Mouse (Mus musculus) ES-E14 (cell line): ENCODE measurements around the gene Scube1. TPM values are rescaled to one million over a fixed set of nuclear protein-coding genes. Genes with fewer than 3 reads are reported as not detected.

ENCODE experiments used
- DNase-seq: peaks from one replicate; pipeline ENCODE4 v3.0.0-alpha.2; 2013; ENCODE audit warnings: low read depth, low spot score
- H3K27ac ChIP-seq: 2 replicates; pipeline ENCODE4 v1.5.1; 2012; ENCODE audit warnings: low read depth, mild to moderate bottlenecking, low read length, moderate library complexity, mixed read lengths; ENCODE audit not compliant: poor library complexity, insufficient read depth, severe bottlenecking
- H3K36me3 ChIP-seq: 2 replicates; pipeline ENCODE4 v1.6.1; 2012; ENCODE audit warnings: mild to moderate bottlenecking, low read length, moderate library complexity, mixed read lengths; ENCODE audit not compliant: control insufficient read depth, poor library complexity, insufficient read depth, severe bottlenecking
- H3K4me1 ChIP-seq, 2 experiments: fragments of 150-350 bp in 1 of 2; sonication (generic) in 1 of 2; 2 replicates each; pipeline ENCODE4 v1.6.1; 2012; ENCODE audit warnings: low read length in 2 of 2, mild to moderate bottlenecking in 1 of 2, mixed read lengths in 1 of 2; ENCODE audit not compliant: control insufficient read depth in 2 of 2, insufficient read depth in 2 of 2, poor library complexity in 1 of 2
- H3K4me3 ChIP-seq, 2 experiments: fragments of 150-350 bp in 1 of 2; sonication (generic) in 1 of 2; 2 replicates each; pipeline ENCODE4 v1.5.1; 2012; ENCODE audit warnings: low read length in 2 of 2, low read depth in 1 of 2, mild to moderate bottlenecking in 1 of 2, mixed read lengths in 1 of 2; ENCODE audit not compliant: insufficient read depth in 1 of 2, poor library complexity in 1 of 2, severe bottlenecking in 1 of 2
- H3K9ac ChIP-seq: 2 replicates; pipeline ENCODE4 v1.6.1; 2012; ENCODE audit warnings: low read depth, mild to moderate bottlenecking, low read length, mixed read lengths; ENCODE audit not compliant: poor library complexity, insufficient read depth, severe bottlenecking
- H3K9me3 ChIP-seq: fragments of 150-350 bp; sonication (generic); 2 replicates; pipeline ENCODE4 v1.6.1; 2012; ENCODE audit warnings: low read depth, mild to moderate bottlenecking, low read length; ENCODE audit not compliant: control insufficient read depth, insufficient read depth
- CHD2 ChIP-seq: IDR thresholded peaks from 2 replicates; pipeline ENCODE4 v1.6.1; 2014; ENCODE audit warnings: mild to moderate bottlenecking, low read depth, low read length, inconsistent platforms
- HCFC1 ChIP-seq: IDR thresholded peaks from 2 replicates; pipeline ENCODE4 v1.6.1; 2012; ENCODE audit warnings: low read length, inconsistent platforms, borderline replicate concordance; ENCODE audit not compliant: insufficient read depth
- MAFK ChIP-seq: IDR thresholded peaks from 2 replicates; pipeline ENCODE4 v1.6.1; 2014; ENCODE audit warnings: mild to moderate bottlenecking, low read depth, low read length, inconsistent platforms; ENCODE audit not compliant: insufficient read depth
- ZC3H11A ChIP-seq: IDR thresholded peaks from 2 replicates; pipeline ENCODE4 v1.6.1; 2012; ENCODE audit warnings: low read depth, mild to moderate bottlenecking, inconsistent platforms, low read length, borderline replicate concordance
- ZNF384 ChIP-seq: IDR thresholded peaks from 2 replicates; pipeline ENCODE4 v1.6.1; 2012; ENCODE audit warnings: low read depth, low read length, inconsistent platforms
- in situ Hi-C, 2 experiments: fragments of 600-800 bp; cut with MboI; formaldehyde crosslinking; loops; one replicate each; pipeline ENCODE4 v1.15.1; 2025; ENCODE audit warnings: low sequenced_read_pairs in 2 of 2, inconsistent platforms in 1 of 2; ENCODE audit not compliant: unreplicated experiment in 2 of 2
- total RNA-seq: library from RNA; depleted of rRNA; stranded (reverse); fragments of 300-350 nt; gene quantifications from 2 replicates; pipeline ENCODE4 v1.2.3, GENCODE M21; 2012

The Scube1 gene
- total RNA-seq, 1 experiment: 1.7 TPM

- Histone ChIP-seq H3K4me1 (no peaks in the 10 kb centered on the region), H3K9me3 (no peaks in the 10 kb centered on the region), H3K4me3 (no peak overlapping the region), H3K9ac (no peak overlapping the region), H3K36me3 (no peaks in the 10 kb centered on the region), H3K27ac (no peak overlapping the region)
- no peak for TF ChIP-seq HCFC1
- TF ChIP-seq ZNF384: no peak
- no peak for TF ChIP-seq ZC3H11A
- TF ChIP-seq CHD2: no peak
- TF ChIP-seq MAFK: no peak
- no peak for DNase-seq
- in situ Hi-C loops: no loop called here
Observed at GRCm38 (mm10) chr15:83740676-83741422, 16.0 kb upstream of the Scube1 start.

GRCm38 (mm10) chr15:83727626-83728025 lies 2.8 kb upstream of the Scube1 start:
- H3K36me3 ChIP-seq: no peaks in the 10 kb centered on the region
- in situ Hi-C loops: no loop called here
- peaks cover 0 to 3% of the 10 kb centered on the region in 2 experiments; a peak in 1 of 4 replicates for H3K4me1 ChIP-seq

DNA sequence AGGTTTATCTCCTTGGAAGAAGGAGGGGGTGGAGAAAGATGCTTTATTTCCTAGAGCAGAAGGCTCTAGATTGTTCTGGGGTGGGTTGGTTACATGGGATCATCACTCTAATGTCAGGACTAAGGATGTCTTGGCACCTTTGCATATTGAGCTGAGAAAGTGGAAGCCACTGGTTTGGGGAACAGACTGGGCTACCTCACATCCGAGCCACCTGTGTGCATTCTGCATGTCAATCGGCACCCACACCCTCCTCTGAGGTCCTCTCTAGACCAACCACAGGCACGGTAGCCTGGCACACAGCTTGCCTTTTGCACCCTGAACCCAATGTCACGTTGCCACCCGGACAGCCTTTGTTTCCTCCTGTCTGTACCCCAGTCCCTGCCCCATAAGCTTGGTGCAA lies 1.9 kb upstream of the Scube1 start:
- Histone ChIP-seq H3K4me3 (no peak overlapping the region), H3K27ac (no peak overlapping the region), H3K36me3 (no peaks in the 10 kb centered on the region), H3K9ac (no peak overlapping the region), H3K9me3 (no peaks in the 10 kb centered on the region), H3K4me1 (peaks cover 0 to 3% of the 10 kb centered on the region in 2 experiments; a peak in 1 of 4 replicates)
- TF ChIP-seq CHD2 (no peak), MAFK (no peak), ZNF384 (no peak), HCFC1 (no peak), ZC3H11A (no peak)
- no peak for DNase-seq
- in situ Hi-C loops: no loop called here

More at GRCm38 (mm10) chr15:83727626-83728025, 2.8 kb upstream of the Scube1 start:
- DNase-seq: no peak
- TF ChIP-seq MAFK (no peak), CHD2 (no peak), ZNF384 (no peak)
- Histone ChIP-seq H3K9ac (no peak overlapping the region), H3K9me3 (no peaks in the 10 kb centered on the region), H3K27ac (no peak overlapping the region), H3K4me3 (no peak overlapping the region)

GRCm38 (mm10) chr15:83725556-83726200 lies 857 bp upstream of the Scube1 start:
- H3K9ac ChIP-seq: 0 out of 2 replicates have a peak overlapping the region, but pooled peaks have one; percentile 26
- peaks cover 0 to 3% of the 10 kb centered on the region in 2 experiments; a peak in 1 of 4 replicates for H3K4me1 ChIP-seq
- no peak overlapping the region; a peak in 1 of 4 replicates for H3K4me3 ChIP-seq
- no peak overlapping the region for H3K27ac ChIP-seq
- in situ Hi-C loops: no loop called here
- TF ChIP-seq MAFK: no peak
- no peak for TF ChIP-seq ZC3H11A
- no peak for TF ChIP-seq CHD2
- TF ChIP-seq ZNF384: no peak
- no peak for TF ChIP-seq HCFC1
- H3K36me3 ChIP-seq: no peaks in the 10 kb centered on the region
- no peaks in the 10 kb centered on the region for H3K9me3 ChIP-seq
- DNase-seq: no peak
